Mouse (Mus musculus): Measurements from ENCODE around the gene Casp7. TPM values are rescaled to one million over a fixed set of nuclear protein-coding genes. Genes with fewer than 3 reads are reported as not detected.

Gene Casp7
- total RNA-seq, 2 experiments from 2014 or later = 7.1 to 8.9 TPM

DNA sequence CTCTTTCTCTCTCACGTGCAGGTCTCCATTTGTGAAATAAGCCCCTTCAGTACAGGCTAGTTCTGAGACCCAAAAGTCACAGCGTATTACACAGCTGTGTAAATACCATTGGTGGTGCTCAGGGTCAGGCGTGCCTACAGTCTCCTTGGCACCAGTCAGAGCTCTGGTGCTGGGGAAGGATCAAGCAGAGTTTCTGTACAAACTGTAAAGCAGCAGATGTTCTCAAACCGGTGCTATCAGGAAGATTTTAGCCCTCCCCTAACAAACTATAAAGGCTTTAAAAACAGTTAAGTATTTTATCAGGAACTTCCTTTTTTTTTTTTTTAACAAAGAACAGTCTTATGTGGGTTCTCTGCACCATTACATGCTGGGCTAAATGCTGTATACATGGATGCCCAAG lies 65.9 kb downstream of the Casp7 start:
- no peak for DNase-seq (ENCODE audit: low spot score in 2 of 2)

DNA sequence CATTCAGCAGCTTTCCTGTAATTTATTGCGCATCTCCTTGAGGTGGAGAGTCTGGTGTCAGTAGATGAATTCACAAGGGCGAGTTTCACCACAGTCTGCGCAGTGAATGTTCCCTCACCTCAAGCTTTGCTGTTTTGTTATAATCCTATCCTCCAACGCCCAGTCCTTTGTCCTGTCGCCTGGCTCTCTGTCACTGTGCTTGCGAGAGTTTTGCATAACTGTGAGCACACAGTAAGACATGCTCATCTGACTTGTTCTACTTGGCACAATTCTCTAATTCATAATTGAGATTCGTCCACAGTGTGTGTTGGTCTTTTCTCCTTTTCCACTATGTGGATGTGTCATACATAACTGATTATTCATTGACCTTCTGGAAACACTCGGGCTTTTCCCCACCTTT lies 69.6 kb downstream of the Casp7 start:
- DNase-seq (ENCODE audit: low spot score in 2 of 2) = no peak

DNA sequence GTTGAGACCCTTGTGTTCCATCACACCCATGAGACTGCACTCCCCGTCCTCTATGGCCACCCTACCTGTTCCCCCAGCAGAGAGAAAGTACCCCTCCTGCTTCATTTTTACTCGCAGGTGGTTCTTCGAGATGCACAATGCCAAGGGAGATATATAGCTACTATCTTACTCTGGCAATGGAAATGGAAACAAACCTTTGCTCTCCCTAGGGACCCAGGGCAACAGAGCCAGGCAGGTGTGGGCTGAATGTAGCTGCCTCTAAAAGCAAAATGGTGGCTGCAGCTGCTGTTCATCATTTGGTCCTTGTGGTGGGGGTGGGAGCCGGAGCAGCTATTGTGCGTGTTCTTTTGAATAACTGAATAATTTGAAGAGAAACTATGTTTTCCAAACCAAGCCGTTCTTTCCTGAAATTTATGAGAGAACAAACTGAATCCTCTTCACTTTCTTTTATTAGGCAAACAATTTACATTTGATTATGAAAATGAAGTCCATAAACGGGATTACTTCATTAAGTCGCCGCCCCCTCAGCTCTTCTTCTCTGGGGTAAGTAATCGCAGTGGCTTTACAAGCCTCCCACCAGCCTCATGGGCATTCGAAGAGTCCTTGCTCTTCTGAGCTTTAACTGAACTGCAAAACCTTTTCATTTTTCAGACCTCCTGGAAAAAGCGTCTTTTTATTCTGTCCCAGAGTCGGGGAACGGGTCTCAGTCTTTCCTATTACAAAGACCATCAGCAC lies 73.5 kb downstream of the Casp7 start:
- no peak for DNase-seq (ENCODE audit: low spot score in 2 of 2)

DNA sequence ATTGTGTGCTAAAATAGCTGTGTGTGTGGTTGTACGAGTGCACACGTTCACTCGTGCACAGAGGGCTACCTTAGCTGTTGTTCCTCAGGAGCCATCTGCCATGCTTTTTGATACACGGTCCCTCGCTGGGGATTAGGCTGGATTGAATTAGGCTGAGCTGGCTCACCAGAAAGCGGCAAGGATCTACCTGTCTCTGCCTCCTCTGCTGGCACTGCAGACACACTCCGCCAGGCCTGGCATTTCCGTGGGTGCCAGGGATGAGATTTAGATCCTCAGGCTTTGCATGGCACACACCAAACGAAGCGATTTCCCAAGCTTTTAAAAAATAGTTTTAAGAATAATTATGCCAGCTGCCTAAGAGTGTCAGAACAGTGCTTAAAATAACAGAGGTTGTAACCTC lies 75.0 kb downstream of the Casp7 start:
- DNase-seq (ENCODE audit: low spot score in 2 of 2) = no peak

DNA sequence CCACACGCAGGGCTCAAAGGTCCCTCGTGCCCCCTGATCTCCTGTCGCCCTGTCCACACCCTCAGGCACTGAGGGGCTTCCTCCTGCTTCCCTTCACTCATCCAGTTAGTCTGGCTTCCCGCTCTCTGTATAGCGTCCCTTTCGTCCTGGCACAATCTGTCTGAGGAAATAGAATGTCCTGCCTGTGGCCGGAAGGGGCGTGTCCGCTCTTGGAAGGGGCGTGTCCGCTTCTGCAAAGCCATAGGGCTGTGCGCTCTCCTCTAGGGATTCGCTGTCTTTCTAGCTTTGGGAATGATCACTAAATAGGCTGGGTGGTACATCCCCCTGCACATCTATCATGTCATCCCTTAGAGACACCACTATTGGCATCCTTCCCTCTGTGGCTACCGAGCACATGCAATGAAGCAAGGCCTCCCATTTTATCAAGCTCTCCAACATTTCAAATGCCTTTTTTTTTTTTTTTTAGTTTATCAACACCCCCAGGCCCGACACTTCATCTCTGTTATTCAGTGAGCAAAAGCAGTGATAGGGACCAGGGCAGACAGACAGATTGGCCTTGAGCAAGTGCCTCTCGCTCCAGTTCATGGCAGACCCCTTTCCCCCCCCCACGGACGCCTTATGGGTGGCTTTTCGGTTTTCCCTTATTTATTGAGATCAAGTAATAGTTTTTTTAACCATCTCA lies 78.1 kb downstream of the Casp7 start:
- DNase-seq (ENCODE audit: low spot score in 2 of 2) = no peak

DNA sequence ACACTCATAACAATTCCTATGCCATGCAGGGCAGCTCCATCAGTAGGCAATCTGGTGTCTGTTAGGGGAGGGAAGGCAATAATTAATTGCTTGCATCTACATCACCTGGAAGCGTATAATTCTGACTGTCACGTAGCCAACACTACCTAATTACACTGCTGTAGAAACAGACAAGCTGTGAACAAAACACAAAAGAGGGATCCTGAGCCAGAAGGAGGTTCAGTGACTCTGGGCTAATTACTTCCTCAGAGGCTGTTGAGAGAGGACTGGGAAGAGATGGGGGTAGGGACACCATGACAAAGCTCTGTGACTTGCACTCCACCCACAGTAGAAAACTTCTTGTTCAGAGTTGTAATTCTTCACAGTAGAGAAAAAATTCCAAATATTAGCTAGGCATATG lies 79.6 kb downstream of the Casp7 start:
- no peak for DNase-seq (ENCODE audit: low spot score in 2 of 2)

DNA sequence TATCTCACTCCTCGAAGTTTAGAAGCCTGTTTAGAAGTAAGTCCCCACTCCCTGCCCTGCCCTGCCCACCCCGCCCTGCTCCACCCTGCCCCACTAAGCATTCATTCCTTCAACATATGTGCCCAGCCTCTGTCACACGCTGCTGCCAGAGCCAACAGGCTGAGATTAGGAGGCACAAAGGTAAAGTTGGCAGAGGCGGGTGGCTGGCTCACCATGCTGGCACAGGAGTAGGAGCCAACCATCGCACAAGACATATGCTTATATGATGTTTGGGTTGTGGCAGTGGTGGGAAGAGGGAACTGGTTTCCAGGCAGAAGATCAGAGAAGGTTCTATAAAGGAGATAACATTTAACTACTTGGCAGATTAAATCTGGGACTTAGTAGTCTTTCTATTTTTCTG lies 80.3 kb downstream of the Casp7 start:
- DNase-seq (ENCODE audit: low spot score in 2 of 2) = no peak

DNA sequence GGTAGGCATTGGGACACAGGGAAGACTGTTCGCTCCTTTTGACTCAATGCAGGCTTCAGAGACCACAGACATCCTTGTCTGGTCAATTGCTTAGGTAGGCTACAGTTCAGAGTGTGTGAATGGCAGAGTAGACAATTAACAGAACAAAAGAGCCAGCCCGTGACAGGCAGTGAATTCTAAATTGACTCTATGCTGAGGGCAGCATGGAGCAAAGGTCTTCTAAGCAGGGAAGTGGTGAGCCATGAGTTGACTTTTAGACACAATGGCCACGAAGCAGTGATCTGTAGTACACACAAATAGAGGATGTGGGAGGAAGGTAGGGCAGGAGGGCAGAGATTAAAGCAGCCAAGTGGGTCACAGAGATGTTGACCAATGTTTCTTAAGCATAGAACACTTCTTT lies 80.9 kb downstream of the Casp7 start:
- DNase-seq (ENCODE audit: low spot score in 2 of 2) = no peak

DNA sequence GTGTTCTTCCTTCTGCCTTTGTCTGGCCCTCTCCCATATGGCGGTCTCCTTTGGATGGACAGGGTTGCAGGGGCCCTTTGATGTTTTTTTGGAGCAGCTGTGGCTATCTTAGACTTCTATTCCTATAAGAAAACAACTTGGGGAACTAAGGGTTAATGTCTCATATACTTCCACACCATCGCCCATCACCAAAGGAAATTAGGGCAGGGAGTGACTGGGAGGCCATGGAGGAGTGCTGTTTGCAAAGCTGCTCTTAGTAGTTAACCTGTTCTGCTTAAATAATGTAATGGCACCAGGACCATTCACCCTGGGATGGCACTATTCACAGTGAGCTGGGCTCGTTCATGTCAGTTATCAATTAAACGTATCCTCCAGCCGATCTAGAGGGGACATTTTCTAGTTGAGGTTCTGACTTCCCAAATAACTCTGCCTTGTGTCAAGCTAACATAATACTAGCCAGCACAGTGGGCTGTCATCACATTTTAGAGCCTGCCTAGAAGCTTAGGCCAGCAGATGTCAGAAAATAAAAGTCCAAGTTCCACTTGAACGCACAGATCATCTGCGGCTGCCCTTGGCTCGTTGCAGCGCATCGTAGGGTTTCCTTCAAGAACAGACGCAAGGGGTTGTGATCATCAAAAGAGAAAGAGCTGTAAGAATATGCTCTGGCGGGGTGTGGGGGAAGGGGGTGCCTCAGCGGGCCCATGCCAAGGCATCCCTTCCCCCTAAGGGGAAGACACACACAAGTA lies 87.9 kb downstream of the Casp7 start:
- no peak for DNase-seq (ENCODE audit: low spot score in 2 of 2)

DNA sequence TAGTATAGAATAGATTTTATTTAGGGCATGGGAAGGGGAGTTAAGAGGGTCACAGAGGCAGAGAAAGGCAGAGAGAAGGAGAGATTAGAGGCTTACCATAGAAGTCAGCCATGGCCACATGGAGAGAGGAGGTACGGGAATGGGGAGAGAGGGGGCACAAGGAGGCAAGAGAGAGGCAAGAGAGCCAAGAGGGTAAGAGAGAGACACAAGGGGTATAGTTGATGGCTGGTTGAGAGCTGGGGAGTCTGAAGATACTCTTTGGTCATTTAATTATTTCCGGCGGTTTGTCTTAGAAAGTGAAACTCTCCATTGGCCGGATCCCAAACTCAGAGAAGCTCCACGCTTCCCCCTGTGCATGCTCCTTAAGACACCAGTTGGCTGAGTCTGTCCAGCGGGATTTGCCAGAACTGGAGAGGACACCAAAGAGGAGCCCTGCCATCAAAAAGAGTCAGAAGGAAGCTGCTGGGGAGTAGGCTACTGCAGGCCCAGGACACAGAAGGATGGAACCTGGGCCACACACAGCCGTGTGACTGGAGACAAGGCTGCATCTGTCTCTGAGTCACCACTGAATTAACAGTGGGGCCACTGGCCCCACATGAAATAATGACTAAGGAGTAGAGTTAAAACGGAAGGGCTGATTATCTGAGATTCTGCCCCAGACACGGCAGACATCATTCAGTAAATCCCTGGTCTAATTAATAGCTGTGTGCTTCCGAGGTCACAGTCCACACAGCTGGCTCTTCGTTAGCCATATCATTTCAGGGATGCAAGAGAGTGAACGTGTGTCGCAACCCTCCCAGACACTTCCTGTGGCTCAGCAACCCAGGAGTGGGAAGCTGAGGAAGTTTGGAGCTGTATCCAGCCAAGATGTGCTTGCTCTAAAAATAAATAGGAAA lies 88.7 kb downstream of the Casp7 start:
- no peak for DNase-seq (ENCODE audit: low spot score in 2 of 2)

DNA sequence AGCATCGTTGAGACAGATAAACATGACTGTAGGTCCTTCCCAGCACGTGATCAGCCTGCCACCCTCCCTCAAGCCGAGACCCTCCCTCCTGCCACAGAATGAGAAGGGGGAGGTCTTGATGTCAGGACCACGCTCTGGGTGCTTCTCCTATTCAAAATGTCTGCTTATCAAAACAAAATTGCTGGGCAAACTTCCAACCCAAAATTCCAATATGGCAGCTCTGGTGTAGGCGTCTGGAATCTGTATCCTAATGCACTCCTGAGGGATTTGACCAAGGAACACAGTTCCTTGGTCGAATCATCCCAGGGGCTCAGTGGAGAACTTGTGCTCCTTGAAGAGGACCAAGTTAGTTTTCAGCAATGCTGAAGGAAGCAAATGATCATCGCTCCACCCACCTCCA lies 90.0 kb downstream of the Casp7 start:
- no peak for DNase-seq (ENCODE audit: low spot score in 2 of 2)

DNA sequence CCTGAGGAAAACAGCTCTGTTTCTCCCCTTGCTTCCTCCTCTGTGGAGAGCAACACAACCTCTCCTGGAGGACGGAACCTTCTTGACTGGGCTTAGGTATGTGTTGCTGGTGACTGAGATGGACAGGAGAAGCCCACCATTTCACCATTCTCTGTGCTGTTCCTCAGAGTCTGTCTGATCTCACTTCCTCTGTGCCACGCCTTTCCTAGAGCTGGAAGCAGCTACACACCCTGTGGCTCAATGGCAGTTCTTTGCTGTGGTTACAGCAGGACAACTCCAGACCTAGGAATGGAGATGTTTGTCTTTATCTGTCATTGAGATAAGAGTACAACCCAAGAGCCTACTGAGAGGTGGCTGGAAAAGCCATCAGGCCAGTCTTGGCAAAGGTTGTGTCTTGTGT lies 90.4 kb downstream of the Casp7 start:
- DNase-seq (ENCODE audit: low spot score in 2 of 2) = no peak

DNA sequence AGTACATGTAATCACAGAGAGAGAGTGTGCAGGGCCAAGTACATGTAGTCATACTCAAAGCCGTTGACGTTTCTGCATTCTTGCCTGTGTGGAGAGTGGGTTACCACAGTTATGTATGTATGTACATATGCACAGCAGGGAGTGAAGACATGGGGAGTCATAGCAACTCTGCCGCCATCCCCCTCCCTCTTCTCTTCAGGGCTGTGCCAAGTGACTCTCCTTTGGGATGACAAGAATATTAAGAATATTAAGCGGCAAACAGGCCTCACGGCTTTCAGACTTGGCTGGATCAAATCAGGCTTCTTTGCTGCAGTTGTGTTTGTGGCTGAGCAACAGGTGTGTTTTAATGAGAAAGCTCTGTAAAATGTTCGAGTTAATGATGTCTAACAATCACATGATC lies 92.7 kb downstream of the Casp7 start:
- no peak for DNase-seq (ENCODE audit: low spot score in 2 of 2)

Other genes with a start within 250 kb of the Casp7 start
- gene Habp2, start 110.0 kb upstream of the Casp7 start, total RNA-seq (2021) = not detected
- gene Nrap, start 7.1 kb upstream of the Casp7 start, total RNA-seq (2021) = under 1 TPM; 0.18 to 0.30 TPM
- gene Plekhs1, start 64.5 kb downstream of the Casp7 start, total RNA-seq (2021) = under 1 TPM; 0.33 to 0.41 TPM
- 1 to 10 TPM; 7.7 to 8.0 TPM for gene Dclre1a, start 151.1 kb downstream of the Casp7 start, total RNA-seq (2021)
- gene Nhlrc2, start 151.1 kb downstream of the Casp7 start, total RNA-seq (2021) = 10 to 100 TPM; 10.8 to 11.7 TPM

Measured in layer of hippocampus, postnatal 10 days (tissue).